Mouse (Mus musculus): Measurements from ENCODE around the gene Rhoq.

GRCm38 (mm10) chr17:86973097-86973496 is 10.2 kb downstream of the Rhoq start:
- TF ChIP-seq CTCF (IDR thresholded peaks at IDR 0.05; ENCODE audit: low read depth, low read length), result no peak
- no peak for TF ChIP-seq GATA1 (IDR thresholded peaks at IDR 0.05; ENCODE audit: borderline replicate concordance, low read length)
- TF ChIP-seq TAL1 (conservative IDR thresholded peaks at IDR 0.05; ENCODE audit: low read depth, low read length), result no peak
- TF ChIP-seq POLR2AphosphoS5 (IDR thresholded peaks at IDR 0.05; ENCODE audit: insufficient replicate concordance, low read depth, low read length), result no peak
